Mouse (Mus musculus): ENCODE results near the gene Ldha.
"Not testable (repeated sequence)": the region's sequence is repeated elsewhere in the genome, so short reads cannot be mapped to it uniquely, and the experiment has no call there.

Ldha gene

DNA sequence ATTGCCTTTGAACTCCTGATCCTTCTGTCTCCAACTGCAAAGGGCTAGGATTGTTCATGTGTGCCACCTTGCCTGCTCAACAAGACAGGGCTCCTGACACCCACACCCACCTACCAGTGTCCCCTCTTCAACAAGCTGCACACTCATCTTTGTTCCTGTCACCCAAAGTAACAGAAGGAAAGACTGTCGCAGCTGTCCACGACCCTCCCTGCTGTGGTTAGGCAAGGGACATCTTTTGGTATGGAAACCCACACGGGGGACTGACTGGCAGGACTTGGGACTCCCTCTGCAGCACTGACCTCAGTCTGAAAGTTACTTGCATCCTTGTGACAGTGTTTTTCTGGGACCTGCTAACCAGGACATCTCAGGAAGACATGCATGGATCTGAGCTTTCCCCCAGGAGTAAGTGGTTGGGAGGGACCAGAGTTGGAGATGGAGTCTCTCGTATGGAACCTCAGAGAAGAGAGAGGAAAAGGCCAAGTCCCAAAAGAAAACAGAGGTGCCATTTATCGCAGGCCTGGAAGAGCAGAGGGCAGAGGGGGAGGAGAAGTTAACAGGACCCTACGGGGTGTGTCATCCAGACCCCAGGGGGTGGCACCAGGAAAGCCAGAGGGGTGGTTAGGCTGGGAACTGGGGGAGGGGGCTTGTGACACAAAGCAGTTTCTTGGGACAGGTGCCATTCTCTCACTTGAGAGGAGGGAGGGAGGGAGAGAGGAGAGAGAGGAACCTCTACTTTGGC is at the start of gene Ldha:
TSS of gene Ldha (plus strand) at position 689 of the 739 bp plus-strand sequence.
- DNase-seq (ENCODE audit: low read depth) = no peak

DNA sequence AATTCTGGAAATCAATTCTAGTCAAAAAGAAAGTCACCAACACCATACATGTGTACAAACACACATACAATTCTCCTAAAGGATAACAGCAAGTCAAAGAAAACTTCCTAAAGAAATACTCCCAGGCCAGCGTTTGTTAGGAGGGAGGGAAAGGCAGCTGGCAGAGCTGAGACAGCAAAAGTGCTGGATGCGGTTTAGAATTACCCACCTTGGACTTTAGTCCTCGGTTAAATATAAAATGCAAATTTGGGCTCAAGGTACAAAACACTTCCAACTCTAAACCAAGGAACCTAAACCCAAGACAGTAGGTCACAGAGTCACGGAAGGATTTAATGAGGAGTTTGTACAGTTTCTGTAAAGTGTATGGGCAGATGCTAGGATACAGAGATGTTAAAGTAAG is 47.4 kb upstream of the Ldha start:
- no peak for DNase-seq (ENCODE audit: low read depth)

DNA sequence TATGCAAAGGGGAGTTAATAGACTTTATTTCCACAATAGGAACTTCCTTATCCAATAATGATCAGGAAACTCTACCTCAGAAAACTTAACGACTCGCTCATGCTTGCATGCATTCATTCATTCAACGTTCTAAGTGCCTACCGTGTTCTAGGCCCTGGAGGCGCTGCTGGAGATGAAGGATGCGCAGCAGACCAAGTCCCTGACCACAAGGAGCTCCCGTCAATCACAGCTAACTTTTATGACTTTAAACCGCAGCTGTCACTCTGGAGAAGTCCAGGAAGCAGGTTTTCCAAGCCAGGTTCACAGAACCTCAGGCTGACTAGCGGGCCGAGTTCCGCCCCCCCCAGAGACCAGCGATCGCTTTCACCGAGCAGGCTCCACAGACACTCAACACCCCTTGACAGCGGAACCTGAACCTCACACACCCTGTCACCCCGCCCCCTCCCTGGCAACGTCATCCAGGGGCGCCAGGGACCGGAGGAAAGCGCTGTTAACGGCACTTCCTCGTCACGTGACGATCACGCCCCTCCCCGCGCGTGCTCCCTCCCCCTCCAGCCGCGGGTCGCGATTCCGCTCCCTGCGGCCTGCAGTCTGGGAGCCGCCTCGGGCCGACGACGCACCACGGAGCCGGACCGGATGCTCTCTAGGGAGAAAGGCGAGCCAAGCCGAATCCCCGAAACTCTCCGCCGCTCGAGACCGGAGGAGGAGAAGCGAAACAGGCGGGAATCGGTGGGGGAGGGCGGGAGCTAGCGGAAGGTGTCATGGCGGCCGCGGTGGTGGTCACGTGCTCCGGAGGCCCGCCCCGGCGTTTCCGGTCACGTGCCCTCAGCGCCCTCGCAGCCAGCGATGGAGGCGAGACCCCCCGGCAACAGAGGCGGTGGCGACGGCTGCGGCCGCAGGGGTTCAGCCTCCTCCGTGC is 45.7 kb upstream of the Ldha start, which contains the start of the genes Hps5 and Gtf2h1:
TSS of gene Hps5 (minus strand) at position 778 of the 919 bp plus-strand sequence.
TSS of gene Gtf2h1 (plus strand) at position 817 of the 919 bp plus-strand sequence.
- DNase-seq (ENCODE audit: low read depth) = peak; percentile 99

- no peak for DNase-seq (ENCODE audit: low read depth)
Measured at GRCm38 (mm10) chr7:46796206-46796679, 45.0 kb upstream of the Ldha start.

DNA sequence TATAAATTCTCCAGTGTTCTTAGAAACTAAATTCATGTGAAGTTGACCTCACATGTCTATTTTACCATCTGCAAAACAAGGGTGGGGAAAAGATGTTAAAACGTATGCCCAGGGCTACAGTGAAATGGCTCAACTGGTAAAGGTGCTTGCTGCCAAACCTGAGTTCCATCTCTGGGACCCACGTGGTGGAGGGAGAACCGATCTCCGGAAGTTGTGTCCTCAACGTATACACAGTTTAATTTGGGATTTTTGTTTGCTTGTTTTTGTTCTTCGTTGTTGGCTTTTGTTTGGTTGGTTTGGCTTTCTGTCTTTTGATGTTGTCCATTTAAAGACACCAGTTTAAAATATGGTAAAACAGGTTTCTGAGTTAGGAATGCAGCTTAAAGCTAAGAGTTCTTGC is 44.5 kb upstream of the Ldha start:
- peak; percentile 12 for DNase-seq (ENCODE audit: low read depth)

DNA sequence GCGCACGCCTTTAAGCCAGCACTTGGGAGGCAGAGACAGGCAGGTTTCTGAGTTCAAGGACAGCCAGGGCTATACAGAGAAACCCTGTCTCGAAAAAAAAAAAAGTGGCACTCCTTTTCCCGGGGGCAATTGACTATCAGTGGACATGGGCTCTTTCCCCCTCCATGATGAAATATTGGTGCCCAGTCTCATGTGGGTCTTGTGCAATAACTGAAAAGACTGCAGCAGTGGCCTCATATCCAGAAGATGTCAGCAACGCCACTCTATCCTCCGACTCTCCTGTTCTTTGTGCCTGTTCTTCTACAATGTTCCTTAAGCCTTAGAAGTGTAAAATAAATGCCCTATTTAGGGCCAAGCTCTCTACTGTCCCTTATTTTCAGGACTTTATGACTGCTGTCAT is 30.9 kb upstream of the Ldha start:
- DNase-seq (ENCODE audit: low read depth) = no peak

- DNase-seq (ENCODE audit: low read depth) = no peak
Measured at GRCm38 (mm10) chr7:46814012-46814411, 27.3 kb upstream of the Ldha start.

- DNase-seq (ENCODE audit: low read depth) = not testable (repeated sequence)
Measured at GRCm38 (mm10) chr7:46820876-46821632, 20.2 kb upstream of the Ldha start.

DNA sequence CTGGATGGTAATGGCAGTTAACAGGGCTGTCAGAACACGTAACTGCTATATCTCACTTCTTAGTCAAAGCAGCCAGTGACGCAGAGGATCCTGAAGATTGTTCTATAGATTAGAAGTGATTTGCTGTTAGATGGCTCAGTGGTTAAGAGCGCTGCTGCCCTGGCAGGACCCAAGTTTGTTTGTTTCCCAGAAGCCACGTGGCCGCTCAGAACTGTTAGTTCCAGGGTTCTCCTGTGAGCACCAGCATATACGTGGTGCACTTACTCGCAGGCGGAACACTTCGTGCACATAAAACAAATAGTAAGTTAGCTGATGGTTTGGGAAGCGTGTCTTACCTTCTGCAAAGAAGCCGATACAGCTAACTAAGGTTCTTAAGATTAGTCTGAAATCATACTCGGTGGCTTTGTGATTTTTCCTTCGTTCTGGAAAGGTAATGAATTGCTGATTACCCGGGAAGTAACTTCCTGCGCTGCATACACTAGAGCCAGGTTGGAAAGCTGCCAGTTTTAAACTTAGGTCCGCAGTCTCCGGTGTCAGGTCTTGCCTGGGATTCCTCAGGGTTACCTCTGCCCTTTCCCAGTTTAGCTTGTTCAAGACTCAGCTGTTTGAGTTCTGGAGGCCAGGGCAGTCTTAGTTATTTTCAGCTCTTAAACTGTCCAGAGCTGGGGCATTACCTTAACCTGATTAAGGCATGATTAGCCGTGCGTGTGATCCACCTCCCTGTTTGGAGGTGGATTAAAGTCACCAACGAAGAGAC is 14.1 kb upstream of the Ldha start:
- no peak for DNase-seq (ENCODE audit: low read depth)

DNA sequence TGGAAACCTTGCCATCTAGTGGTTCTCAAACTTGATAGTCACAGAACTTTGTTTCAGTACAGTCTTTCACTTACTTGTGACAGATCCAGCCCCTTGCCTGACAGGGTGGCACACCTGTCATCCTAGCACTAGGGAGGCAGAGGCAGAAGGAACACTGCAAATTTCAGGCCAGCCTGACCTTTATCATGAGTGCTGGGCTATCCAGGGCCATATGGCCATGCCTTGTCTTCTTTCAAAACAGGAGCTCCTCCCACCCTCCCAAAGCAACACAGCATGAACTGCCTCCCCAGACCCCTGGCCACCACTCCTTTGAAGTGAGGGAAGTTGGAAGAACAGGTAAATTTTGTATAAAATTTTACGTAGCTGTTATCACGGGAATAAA is 13.5 kb upstream of the Ldha start:
- no peak for DNase-seq (ENCODE audit: low read depth)

- no peak for DNase-seq (ENCODE audit: low read depth)
Measured at GRCm38 (mm10) chr7:46829911-46830310, 11.4 kb upstream of the Ldha start.

DNA sequence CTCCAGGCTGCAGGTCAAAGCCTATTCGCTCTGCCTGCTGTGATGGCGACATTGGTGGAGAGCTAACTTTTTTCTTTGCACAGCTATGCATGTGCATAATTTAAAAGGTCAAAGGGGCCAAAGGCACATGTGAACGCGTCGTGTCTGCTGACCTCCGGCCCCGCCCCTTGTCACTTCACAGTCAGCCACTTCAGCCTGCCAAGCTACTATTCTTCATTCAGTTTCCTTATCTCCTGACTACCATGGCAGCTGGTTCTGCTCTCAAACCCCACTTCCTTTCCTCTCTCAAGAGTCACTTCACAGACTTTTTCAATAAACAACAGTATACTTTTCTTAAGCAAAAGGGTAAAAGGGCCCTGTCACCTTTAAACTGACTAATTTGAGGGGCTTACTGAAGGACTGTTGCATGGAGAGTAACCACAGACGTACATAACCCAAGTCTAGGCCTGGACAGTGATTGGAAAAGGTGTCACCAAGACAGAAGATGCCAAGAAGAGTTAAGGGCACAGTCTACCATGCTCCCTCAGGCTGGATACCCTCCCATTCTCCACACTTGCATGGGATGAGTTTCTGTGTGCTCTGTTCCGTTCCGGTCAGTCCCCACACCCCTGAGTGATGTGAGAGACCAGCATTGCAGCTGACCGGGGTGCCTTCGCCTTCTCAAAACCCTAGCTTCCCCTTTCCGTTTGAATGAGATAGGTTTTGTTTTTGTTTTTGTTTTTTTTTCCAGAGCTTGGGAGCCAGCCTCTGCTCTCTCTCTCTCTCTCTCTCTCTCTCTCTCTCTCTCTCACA is 10.3 kb upstream of the Ldha start:
- peak; percentile 57 for DNase-seq (ENCODE audit: low read depth)

- no peak for DNase-seq (ENCODE audit: low read depth)
Measured at GRCm38 (mm10) chr7:46831693-46832092, 9.6 kb upstream of the Ldha start.

DNA sequence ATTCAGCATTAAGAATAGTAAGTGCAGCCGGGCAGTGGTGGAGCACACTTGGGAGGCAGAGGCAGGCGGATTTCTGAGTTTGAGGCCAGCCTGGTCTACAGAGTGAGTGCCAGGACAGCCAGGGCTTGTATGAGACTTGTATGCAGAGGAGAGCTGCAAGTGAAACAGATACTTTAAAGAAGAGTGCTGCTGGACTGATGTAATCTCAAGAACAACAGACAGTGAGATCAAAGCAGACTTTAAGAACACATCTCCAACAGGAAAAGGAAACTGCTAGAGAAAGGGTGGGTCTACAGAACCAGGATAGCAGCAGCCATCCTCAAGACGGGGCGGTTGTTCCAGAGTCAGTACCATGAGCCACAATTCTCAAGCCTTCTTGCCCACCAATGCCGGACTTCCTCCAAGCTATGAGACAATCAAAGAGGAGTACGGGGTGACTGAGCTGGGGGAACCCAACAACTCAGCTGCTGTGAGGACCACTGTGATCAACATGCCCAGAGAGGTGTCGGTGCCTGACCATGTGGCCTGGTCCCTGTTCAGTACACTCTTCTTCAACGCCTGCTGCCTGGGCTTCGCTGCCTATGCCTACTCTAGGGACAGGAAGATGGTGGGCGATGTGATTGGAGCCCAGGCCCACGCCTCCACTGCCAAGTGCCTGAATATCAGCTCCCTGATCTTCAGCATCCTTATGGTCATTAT is 9.0 kb upstream of the Ldha start:
- DNase-seq (ENCODE audit: low read depth) = peak; percentile 70

GRCm38 (mm10) chr7:46833266-46833665 is 8.0 kb upstream of the Ldha start:
- DNase-seq (ENCODE audit: low read depth) = peak; percentile 80

- peak; percentile 43 for DNase-seq (ENCODE audit: low read depth)
Measured at GRCm38 (mm10) chr7:46833670-46834255, 7.5 kb upstream of the Ldha start.

- no peak for DNase-seq (ENCODE audit: low read depth)
Measured at GRCm38 (mm10) chr7:46834994-46835610, 6.2 kb upstream of the Ldha start.

- no peak for DNase-seq (ENCODE audit: low read depth)
Measured at GRCm38 (mm10) chr7:46836357-46836756, 4.9 kb upstream of the Ldha start.

GRCm38 (mm10) chr7:46837073-46837472 is 4.2 kb upstream of the Ldha start:
- DNase-seq (ENCODE audit: low read depth) = no peak
